Mouse (Mus musculus) G1E (cell line): ENCODE measurements at regions not wholly inside any gene's neighbourhood (a gene's known extent, or its start where the extent isn't known, plus 50 kb on each side); places are given as distances from the start of the nearest gene placed in this dataset.

ENCODE experiments used
- ATAC-seq: 2 replicates; pipeline ENCODE4 v1.8.0; 2016; ENCODE audit warnings: mild to moderate bottlenecking; ENCODE audit not compliant: insufficient number of reproducible peaks, poor library complexity, low FRiP score, severe bottlenecking; ENCODE audit errors: extremely low read depth
- DNase-seq: peaks from one replicate; pipeline ENCODE4 v3.0.0; 2012; ENCODE audit warnings: low spot score
- H3K27me3 ChIP-seq: 2 replicates; pipeline ENCODE4 v1.6.1; 2012; ENCODE audit warnings: mild to moderate bottlenecking, low read length, inconsistent platforms; ENCODE audit not compliant: insufficient read depth
- H3K36me3 ChIP-seq: replicated peaks from 2 replicates; pipeline ENCODE3; 2012; ENCODE audit warnings: mild to moderate bottlenecking, inconsistent platforms
- H3K4me1 ChIP-seq: 2 replicates; pipeline ENCODE4 v1.6.1; 2012; ENCODE audit warnings: low read depth, low read length, inconsistent platforms, mixed read lengths; ENCODE audit not compliant: insufficient read depth
- H3K4me3 ChIP-seq: 2 replicates; pipeline ENCODE4 v1.5.1; 2012; ENCODE audit warnings: low read depth, mild to moderate bottlenecking, inconsistent platforms, low read length, moderate library complexity, mixed read lengths
- H3K9me3 ChIP-seq: replicated peaks from 2 replicates; pipeline ENCODE4 v1.6.1; 2012; ENCODE audit warnings: inconsistent platforms
- CTCF ChIP-seq: IDR thresholded peaks from 2 replicates; pipeline ENCODE4 v1.5.1; 2012; ENCODE audit warnings: low read depth, low read length, inconsistent platforms, mixed read lengths
- GATA1 ChIP-seq: IDR thresholded peaks from 2 replicates; pipeline ENCODE4 v1.6.1; 2012; ENCODE audit warnings: borderline replicate concordance, low read length, inconsistent platforms, mixed read lengths
- GATA2 ChIP-seq: IDR thresholded peaks from 2 replicates; pipeline ENCODE4 v1.6.1; 2012; ENCODE audit warnings: low read depth, low read length, inconsistent platforms, borderline replicate concordance
- POLR2AphosphoS5 ChIP-seq: IDR thresholded peaks from 2 replicates; pipeline ENCODE4 v1.6.1; 2012; ENCODE audit warnings: low read depth, low read length, inconsistent platforms; ENCODE audit not compliant: insufficient replicate concordance
- TAL1 ChIP-seq: conservative IDR thresholded peaks from 2 replicates; pipeline ENCODE4 v1.6.1; 2012; ENCODE audit warnings: low read depth, low read length, inconsistent platforms, mixed read lengths

- Histone ChIP-seq H3K4me3 (no peak overlapping the region), H3K36me3 (no peaks in the 10 kb centered on the region), H3K9me3 (peaks cover 86% of the 10 kb centered on the region), H3K4me1 (no peaks in the 10 kb centered on the region; the same call in 1 of the 2 replicates), H3K27me3 (no peaks in the 10 kb centered on the region)
- no peak for ATAC-seq
- no peak for TF ChIP-seq GATA1
- TF ChIP-seq POLR2AphosphoS5, result no peak
- TF ChIP-seq TAL1, result no peak
- no peak for TF ChIP-seq CTCF
- no peak for TF ChIP-seq GATA2
- DNase-seq, result no peak
These were observed 331.3 kb upstream of the Zmiz1 start for GRCm38 (mm10) chr14:25127544-25128159.

GRCm38 (mm10) chr14:25128160-25128547, 330.8 kb upstream of the Zmiz1 start:
- Histone ChIP-seq H3K9me3 (peaks cover 81% of the 10 kb centered on the region), H3K36me3 (no peaks in the 10 kb centered on the region), H3K4me1 (no peaks in the 10 kb centered on the region; the same call in 1 of the 2 replicates), H3K4me3 (no peak overlapping the region), H3K27me3 (no peaks in the 10 kb centered on the region)
- TF ChIP-seq POLR2AphosphoS5 (no peak), CTCF (no peak), TAL1 (no peak), GATA2 (no peak), GATA1 (no peak)
- DNase-seq (no peak), ATAC-seq (no peak)

DNA sequence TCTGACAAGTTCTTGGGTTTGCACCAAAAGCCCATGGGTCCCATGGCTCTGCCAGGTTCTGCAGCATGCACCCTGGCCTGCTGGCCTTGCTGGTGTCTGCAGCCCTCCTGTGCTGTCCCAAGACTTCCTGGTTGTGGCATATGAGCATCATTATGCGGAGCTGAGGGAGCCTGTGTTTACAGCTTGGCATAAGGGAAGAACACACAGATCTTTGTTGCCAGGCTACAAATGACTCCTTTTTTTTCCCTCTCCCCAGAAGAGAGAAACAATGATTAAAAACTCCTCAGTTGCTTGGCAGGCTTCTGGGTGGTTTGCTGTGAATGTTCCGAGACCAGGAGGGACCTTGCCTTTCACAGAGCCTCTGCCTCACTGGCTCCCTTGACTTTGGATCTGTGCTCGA, 323.6 kb upstream of the Zmiz1 start:
- no peak for TF ChIP-seq GATA2
- Histone ChIP-seq H3K36me3 (no peaks in the 10 kb centered on the region), H3K27me3 (no peaks in the 10 kb centered on the region), H3K9me3 (peaks cover 74% of the 10 kb centered on the region), H3K4me3 (no peak overlapping the region), H3K4me1 (no peaks in the 10 kb centered on the region)
- DNase-seq (no peak), ATAC-seq (no peak)

DNA sequence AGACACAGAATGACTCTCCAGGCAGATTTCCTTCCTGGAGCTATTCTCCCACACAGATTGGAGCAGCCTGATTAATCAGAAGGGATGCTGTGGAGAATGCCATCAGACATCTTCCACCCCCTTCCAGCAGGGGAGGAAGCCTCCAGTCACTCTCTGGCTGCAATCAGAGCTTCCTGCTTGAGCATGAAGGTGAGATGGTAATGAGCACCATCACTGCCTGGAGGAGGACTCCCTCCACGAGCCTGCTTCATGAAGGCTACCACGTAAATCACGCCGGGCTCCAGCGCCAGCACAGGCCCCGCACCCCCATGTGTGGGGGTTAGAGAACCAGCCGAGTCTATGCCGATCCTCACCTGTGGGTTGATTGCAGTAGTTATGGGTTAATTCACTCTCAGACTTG, 321.7 kb upstream of the Zmiz1 start:
- ATAC-seq, result no peak
- Histone ChIP-seq H3K36me3 (no peaks in the 10 kb centered on the region), H3K9me3 (peaks cover 75% of the 10 kb centered on the region), H3K27me3 (no peaks in the 10 kb centered on the region), H3K4me1 (no peaks in the 10 kb centered on the region), H3K4me3 (no peak overlapping the region)
- DNase-seq, result no peak
- TF ChIP-seq TAL1 (no peak), GATA1 (no peak), GATA2 (no peak), POLR2AphosphoS5 (no peak), CTCF (no peak)

GRCm38 (mm10) chr14:25138485-25138884, 320.5 kb upstream of the Zmiz1 start:
- ATAC-seq, result no peak
- TF ChIP-seq CTCF (no peak), GATA1 (no peak), GATA2 (no peak), POLR2AphosphoS5 (no peak), TAL1 (no peak)
- Histone ChIP-seq H3K36me3 (no peaks in the 10 kb centered on the region), H3K4me3 (no peak overlapping the region), H3K9me3 (peaks cover 79% of the 10 kb centered on the region), H3K4me1 (no peaks in the 10 kb centered on the region), H3K27me3 (no peaks in the 10 kb centered on the region)
- no peak for DNase-seq

DNA sequence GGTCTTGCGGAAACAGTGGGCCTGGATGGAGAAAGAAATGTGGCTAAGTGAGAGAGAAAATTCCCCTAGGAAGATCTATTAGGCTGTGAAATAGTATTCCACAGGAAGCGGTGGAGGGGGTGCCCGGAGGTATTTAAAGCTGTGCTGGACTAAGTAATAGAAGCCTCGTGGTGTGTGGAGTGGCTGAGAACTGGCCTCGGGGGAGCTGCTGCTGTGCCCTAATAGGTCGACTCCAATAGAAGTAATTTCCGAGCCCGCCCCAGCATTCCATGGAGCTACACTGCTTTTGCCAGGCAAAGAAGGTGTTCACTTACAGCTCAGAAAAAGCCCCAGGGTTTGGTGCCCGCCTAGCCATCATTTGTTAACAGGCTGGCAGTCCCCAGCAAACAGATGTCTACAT, 317.1 kb upstream of the Zmiz1 start:
- Histone ChIP-seq H3K27me3 (no peaks in the 10 kb centered on the region), H3K36me3 (no peaks in the 10 kb centered on the region), H3K4me1 (no peaks in the 10 kb centered on the region), H3K9me3 (peaks cover 61% of the 10 kb centered on the region), H3K4me3 (no peak overlapping the region)
- no peak for TF ChIP-seq TAL1
- ATAC-seq, result no peak
- DNase-seq, result no peak

- H3K9me3 ChIP-seq, result peaks cover 51% of the 10 kb centered on the region
- no peak overlapping the region for H3K4me3 ChIP-seq
- DNase-seq, result no peak
- ATAC-seq, result no peak
- no peaks in the 10 kb centered on the region for H3K4me1 ChIP-seq
- H3K27me3 ChIP-seq, result no peaks in the 10 kb centered on the region
- no peak for TF ChIP-seq GATA1
- TF ChIP-seq CTCF, result no peak
- TF ChIP-seq POLR2AphosphoS5, result no peak
- no peaks in the 10 kb centered on the region for H3K36me3 ChIP-seq
These were observed 315.9 kb upstream of the Zmiz1 start for GRCm38 (mm10) chr14:25143051-25143450.
